Mouse (Mus musculus) urinary bladder, adult 2 months (tissue): ENCODE data around the gene Gm21761. TPM values are rescaled to one million over a fixed set of nuclear protein-coding genes. Genes with fewer than 3 reads are reported as not detected.

Source experiments
- polyA plus RNA-seq: library from polyadenylated mRNA; depleted of rRNA; stranded (reverse); fragments of >200 nt; gene quantifications from 2 replicates; pipeline ENCODE4 v1.2.3, GENCODE M21; 2012; rRNA removed

Gene Gm21761
- polyA plus RNA-seq, 1 experiment, result not detected

Other genes with a start within 250 kb of the Gm21761 start
- 58.2 and 74.9 TPM in 2 replicates for gene Hmgcs1, start 238.9 kb downstream of the Gm21761 start, polyA plus RNA-seq
- gene Nim1k, start 173.4 kb downstream of the Gm21761 start, polyA plus RNA-seq, result 0.41 and 0.83 TPM in 2 replicates
- gene Zfp131, start 138.4 kb downstream of the Gm21761 start, polyA plus RNA-seq, result 18.1 and 20.0 TPM in 2 replicates
- not detected in 2 replicates for gene AF067063, start 99.1 kb downstream of the Gm21761 start, polyA plus RNA-seq
- 0.15 and 0.22 TPM in 2 replicates for gene D13Ertd608e, start 93.3 kb downstream of the Gm21761 start, polyA plus RNA-seq
- gene Tcstv1, start 34.5 kb downstream of the Gm21761 start, polyA plus RNA-seq, result not detected in 2 replicates
- not detected in 2 replicates for gene B020031M17Rik, start 21.5 kb upstream of the Gm21761 start, polyA plus RNA-seq
- gene Gm36079, start 97.7 kb upstream of the Gm21761 start, polyA plus RNA-seq, result not detected in 2 replicates
- 3.4 and 4.4 TPM in 2 replicates for gene Gm21188, start 122.9 kb upstream of the Gm21761 start, polyA plus RNA-seq
- not detected in 2 replicates for gene Gm20767, start 211.0 kb upstream of the Gm21761 start, polyA plus RNA-seq
- not detected in 2 replicates for gene Gm21818, start 243.2 kb upstream of the Gm21761 start, polyA plus RNA-seq